Mouse (Mus musculus) urinary bladder, postnatal 4 days (tissue): ENCODE results near the gene Cd200r2.
"Not testable (repeated sequence)": the region's sequence is repeated elsewhere in the genome, so short reads cannot be mapped to it uniquely, and the experiment has no call there.

Experiments used
- DNase-seq, 2 experiments: peaks; one replicate each; pipeline ENCODE4 v3.0.0; 2021 to 2022; ENCODE audit warnings: low spot score in 2 of 2

Cd200r2 gene

DNA sequence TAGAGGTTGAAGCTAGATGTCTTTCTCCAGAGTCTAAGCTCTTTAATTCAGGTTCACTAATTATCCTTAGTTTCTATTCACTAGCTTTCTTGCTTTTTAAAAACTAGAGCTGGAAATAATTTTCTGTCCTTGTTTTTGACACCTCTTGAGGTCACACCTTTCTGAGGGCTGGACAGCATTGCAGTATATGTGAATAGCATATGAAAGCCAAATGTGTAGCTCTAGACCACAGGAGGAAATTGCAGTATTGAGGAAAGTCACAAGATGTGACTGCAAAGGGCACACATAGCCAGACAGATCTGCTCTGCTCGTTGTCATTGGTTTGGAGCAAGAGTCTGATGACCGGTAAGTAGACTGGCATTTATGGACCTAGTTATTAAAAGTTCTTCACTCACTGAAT lies at the start of gene Cd200r2:
Cd200r2 (plus strand) TSS at position 301 of the 400 bp plus-strand sequence.
- no peak for DNase-seq

DNA sequence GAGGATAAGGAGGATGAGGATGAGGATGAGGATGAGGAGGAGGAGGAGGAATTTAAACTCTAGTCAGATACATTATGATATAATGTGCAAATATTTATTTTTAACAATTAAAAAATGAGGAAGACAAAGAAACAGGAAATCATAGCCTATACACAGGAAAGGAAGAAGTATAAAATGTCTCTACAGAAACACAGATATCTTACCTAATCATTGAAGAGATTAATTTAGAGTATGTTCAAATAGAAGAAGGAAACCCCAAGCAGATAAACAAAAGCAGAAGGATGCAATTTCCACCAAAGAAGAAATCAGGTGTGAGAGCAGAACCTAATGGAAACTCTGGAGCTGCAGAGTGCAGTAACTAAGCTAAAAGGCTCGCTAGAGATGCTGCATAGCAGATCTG lies 48.9 kb upstream of the Cd200r2 start:
- DNase-seq: no peak

DNA sequence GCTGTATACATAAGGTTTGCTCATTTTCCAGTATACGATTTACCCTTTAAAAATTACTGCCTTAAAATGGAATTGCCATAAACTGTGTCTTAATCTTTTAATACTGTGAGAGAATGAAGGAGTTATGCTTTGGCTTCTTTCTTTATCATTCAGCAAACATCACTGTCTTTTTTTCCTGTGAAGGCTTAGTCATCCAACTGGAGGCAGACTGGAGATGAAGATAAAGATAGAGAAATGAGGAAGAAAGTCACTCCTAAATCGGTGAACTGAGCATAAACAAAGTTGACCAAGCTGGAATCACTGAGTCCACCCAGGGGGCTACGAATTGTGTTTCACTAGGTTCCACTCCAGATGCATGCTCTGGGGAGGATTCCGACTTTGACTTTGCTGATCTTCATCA lies 46.4 kb upstream of the Cd200r2 start:
- no peak for DNase-seq

DNA sequence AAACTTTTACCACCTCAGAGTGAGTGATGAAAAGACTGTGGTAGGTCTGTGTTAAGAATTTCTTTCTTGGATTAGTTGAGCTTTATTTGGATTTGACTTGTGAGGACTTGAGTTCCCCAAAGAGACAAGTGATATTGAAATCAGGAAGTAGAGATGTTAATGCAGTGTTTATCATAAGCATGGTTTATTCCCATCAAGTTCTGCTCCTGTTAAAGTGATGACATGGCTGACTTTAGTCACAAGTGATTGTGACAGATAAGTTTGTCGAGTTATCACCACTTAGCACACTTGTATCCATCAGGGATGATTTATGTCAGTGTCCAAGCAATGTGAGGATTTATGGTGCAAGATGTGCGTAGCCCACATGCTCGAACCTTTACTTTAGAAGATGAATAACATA lies 34.6 kb upstream of the Cd200r2 start:
- no peak for DNase-seq

DNA sequence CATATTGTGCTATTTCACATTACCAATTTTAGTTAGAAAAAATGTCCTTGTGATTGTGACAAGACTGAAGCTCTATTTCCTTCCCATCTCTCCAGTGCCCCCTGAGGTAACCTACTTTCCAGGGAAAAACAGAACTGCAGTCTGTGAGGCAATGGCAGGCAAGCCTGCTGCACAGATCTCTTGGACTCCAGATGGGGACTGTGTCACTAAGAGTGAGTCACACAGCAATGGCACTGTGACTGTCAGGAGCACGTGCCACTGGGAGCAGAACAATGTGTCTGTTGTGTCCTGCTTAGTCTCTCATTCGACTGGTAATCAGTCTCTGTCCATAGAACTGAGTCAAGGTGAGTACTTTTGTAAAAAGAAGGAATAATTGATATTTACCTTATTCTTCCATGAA lies 33.7 kb upstream of the Cd200r2 start:
- not testable (repeated sequence) for DNase-seq

DNA sequence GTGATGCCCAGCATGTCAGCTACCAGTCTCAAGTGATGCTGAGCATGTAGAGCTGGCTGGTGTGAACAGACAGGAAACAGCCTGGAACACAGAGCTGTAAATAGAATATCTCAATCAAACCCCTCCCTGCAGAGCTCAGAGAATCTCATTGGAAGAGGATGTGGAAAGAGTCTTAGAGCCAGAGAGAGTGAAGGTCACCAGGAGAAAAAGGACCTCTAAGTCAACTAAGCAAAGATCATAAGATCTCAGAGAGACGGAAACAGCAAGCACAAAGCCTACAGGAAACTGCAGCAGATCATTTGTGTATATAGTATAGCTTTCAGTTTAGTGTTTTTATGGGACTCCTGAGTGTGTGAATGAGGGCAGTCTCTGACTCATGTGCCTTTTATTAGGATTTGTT lies 8.3 kb downstream of the Cd200r2 start:
- DNase-seq: no peak

DNA sequence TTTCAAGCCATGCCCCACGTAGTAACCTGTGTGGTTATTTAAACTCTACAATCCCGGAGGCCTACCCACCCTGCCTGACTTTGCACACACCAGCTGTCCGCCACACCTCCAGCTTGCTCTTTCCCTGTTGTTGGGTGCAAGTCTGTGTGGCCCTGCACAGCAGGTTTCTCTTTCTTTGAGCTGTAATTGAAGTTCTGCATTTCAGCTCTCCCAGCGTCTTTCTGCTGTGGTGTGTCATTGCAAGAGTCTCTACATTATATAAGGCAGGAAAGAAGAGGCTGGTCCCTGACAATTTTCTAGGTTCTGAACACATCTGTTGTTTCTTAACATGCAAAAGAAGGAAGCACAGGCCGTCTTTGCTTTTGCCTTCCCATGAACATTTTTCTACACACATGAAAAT lies 9.7 kb downstream of the Cd200r2 start:
- DNase-seq: no peak

DNA sequence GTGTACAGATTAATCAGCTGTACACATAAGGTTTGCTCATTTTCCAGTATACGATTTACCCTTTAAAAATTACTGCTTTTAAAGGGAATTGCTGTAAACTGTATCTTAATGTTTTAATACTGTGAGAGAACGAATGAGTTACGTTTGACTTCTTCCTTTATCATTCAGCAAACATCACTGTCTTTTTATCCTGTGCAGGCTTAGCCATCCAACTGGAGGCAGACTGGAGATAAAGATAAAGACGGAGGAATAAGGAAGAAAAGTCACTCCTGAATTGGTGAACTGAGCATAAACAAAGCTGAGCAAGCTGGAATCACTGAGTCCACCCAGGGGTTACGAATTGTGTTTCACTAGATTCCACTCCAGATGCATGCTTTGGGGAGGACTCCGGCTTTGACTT lies 10.7 kb downstream of the Cd200r2 start:
- DNase-seq: no peak

DNA sequence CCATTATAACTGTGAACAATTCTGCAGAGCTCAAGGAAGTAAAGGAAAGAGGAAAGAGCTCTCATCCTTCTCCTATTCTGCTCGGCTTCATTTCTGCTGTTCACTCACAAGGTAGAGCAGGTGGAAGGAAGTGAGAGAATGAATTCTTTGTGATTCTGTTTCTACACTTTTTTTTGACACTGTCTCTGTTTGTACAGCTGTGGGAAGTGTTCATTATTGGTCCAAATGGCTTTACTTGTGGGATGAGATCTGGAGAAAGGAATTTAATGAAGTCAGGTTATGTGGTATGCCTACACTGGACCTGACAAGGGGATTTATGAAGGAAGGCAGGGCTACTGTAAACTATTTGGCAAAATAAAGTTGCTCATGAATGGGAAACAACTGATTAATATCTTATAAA lies 23.9 kb downstream of the Cd200r2 start:
- DNase-seq: no peak

DNA sequence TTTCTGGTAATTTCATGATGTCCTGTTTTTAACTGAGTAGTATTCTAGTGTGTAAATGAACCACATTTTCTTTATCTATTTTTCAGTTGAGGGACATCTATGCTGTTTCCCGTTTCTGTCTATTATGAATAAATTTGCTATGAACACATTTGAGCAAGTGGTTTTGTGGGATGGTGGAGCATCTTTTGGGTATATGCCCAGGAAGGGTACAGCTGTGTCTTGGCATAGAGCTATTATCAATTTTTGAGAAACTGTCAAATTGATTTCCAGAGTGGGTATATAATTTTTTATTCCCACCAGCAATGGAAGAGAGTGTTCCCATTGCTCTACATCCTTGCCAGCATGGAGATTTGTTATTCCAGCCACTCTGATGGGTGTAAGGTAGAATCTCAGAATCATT lies 65.1 kb downstream of the Cd200r2 start:
- DNase-seq: no peak

DNA sequence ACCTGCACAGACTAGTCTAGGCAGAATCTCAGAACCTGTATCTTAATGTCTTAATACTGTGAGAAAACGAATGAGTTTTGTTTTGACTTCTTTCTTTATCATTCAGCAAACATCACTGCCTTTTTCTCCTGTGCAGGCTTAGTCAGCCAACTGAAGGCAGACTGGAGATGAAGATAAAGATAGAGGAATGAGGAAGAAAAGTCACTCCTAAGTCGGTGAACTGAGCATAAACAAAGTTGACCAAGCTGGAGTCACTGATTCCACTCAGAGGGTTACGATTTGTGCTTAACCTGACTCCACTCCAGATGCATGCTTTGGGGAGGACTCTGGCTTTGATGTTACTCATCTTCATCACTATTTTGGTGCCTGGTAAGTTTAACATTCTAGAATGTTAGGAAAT lies 76.6 kb downstream of the Cd200r2 start, which contains the start of gene Cd200r3:
Cd200r3 (plus strand) TSS at position 211 of the 400 bp plus-strand sequence.
- DNase-seq: no peak

DNA sequence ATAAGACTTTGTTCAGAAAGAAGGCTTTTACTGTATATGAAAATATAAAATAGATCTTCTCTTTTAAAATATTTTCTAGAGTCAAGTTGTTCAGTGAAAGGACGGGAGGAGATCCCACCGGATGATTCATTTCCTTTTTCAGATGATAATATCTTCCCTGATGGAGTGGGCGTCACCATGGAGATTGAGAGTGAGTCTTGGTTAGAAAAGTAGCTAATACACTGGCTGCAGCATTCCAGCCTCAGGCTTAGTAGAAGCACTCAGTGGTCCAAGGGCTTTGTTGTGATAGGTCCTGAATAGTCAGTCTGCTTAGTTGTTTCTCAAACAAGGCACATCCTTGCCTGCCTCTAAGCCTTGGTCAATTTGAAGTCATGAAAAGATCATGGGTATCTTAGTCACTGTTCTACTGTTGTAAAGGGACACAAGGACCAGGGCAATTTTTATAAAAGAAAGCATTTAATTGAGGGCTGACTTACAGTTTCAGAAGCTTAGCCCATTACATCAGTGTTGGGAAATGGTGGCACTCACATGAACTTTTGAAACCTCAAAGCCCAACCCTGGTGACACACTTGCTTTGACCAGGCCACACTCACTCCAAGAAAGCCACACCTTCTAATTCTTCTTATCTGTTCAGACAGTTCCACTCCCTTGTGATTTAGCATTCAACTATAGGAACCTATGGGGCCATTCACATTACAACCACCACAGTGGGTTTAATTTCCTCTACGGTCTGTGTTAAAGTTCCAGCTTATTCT lies 84.6 kb downstream of the Cd200r2 start:
- no peak for DNase-seq

DNA sequence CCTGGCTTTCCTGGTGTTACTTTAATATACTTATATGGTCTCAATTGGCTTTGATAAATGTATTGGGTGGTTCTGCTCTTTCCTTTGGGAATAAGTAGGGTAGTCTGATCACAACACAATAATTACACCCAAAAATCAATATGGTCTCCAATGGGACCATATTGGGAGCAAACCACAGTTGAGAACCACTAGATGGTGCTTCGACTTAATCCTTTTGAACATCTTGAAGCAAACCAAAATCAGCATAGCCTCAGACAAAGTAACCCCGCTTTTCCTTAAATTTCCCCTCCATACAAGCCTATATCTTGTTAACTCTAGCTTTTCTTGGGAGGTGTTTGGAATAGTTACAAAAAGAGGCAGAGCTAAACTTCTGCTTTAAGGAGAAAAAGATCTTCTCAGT lies 95.4 kb downstream of the Cd200r2 start:
- no peak for DNase-seq

DNA sequence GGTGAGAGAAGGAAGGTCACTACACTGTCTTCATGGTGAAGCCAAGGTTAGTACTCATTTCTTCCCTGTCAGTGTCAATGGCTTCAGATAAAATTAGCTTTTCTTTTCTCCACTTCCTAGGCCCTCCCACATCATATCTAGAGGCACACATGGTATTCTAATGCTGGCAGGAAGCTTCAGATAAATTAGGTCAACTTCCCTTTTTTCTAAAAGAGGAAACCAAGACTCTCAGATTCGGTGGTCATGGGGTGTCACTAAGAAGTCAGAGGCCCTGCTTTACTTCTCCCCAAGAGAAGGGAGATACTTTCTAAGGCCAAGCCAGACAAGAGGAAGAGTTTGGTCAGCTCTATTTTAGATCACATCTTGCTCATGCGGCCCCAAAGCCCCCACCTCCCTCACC lies 95.9 kb downstream of the Cd200r2 start:
- no peak for DNase-seq

DNA sequence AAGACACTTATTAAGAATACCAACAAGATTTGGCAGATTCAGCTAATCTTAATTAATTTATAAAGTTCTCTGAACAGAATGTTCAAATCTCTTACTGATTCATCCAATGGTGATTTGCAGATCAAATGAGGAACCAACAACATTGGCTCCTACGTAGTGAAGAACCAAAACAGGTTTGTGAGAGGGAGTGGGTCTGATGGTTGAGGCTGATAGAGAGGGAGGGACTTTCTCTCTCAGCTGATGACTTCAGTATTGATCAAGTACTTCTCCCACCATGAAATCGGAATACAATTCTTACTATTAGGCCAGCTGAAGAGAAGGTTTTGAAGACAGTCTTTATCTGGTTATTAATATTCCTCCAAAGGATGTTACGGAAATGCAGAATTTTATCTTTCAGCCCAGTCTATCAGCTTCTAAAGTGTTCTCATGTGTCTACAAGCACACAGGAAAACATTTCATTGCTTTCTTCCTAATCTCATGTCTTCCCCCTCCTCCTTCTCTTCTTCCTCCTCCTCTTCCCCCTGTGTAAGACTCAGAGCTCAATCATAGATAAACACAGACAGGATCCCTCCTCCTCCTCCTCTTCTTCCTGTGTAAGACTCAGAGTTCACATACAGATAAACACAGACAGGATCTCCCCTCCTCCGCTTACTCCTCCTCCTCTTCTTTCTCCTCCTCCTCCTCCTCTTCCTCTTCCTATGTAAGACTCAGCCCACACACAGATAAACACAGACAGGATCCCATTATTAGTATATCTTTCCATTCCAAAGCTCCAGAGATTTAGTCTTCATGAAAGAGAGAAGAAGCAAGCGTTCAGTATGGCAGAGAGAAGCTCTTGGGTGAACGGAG lies 97.9 kb downstream of the Cd200r2 start:
- DNase-seq: no peak

DNA sequence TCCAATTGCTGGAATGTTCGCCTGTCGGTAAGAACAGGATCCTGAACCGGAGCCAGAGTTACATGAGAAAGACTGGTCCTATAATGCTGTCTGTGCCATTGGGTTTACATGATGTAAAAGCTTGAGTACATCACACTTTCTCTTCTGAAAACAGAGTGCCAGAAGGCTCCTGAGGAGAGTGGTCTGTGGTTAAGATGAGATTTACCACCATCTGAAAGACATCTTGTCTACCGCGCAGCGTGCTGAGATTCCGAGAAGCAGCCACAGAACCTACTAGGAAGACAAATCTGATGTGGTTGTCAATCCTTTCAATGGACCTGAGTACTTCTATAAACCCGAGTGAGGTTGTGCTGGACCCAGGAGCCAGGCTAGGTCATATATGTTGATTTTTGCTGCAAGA lies 98.5 kb downstream of the Cd200r2 start:
- DNase-seq: no peak
